Mouse (Mus musculus): Measurements from ENCODE around the gene Gramd1c.

Gramd1c gene

GRCm38 (mm10) chr16:44063025-44063894 lies at the start of gene Gramd1c:
Gene Gramd1c, minus strand, starts transcription at chr16:44063345.
- peak; percentile 88 for ATAC-seq (ENCODE audit: low TSS enrichment)

GRCm38 (mm10) chr16:44109002-44109401 lies 45.9 kb upstream of the Gramd1c start:
- peak; percentile 50; the same call in 1 of the 2 replicates for ATAC-seq (ENCODE audit: low TSS enrichment)

GRCm38 (mm10) chr16:44105211-44105610 lies 42.1 kb upstream of the Gramd1c start:
- no peak for ATAC-seq (ENCODE audit: low TSS enrichment)

- no peak for ATAC-seq (ENCODE audit: low TSS enrichment)
These were observed 40.9 kb upstream of the Gramd1c start for GRCm38 (mm10) chr16:44103806-44104766.

GRCm38 (mm10) chr16:44102925-44103324 lies 39.8 kb upstream of the Gramd1c start:
- no peak for ATAC-seq (ENCODE audit: low TSS enrichment)

- no peak for ATAC-seq (ENCODE audit: low TSS enrichment)
These were observed 38.1 kb upstream of the Gramd1c start for GRCm38 (mm10) chr16:44101181-44101710.

- ATAC-seq (ENCODE audit: low TSS enrichment), result no peak
These were observed 36.2 kb upstream of the Gramd1c start for GRCm38 (mm10) chr16:44099377-44099776.

GRCm38 (mm10) chr16:44087650-44088049 lies 24.5 kb upstream of the Gramd1c start:
- ATAC-seq (ENCODE audit: low TSS enrichment), result no peak

- ATAC-seq (ENCODE audit: low TSS enrichment), result no peak
These were observed 1.8 kb downstream of the Gramd1c start for GRCm38 (mm10) chr16:44061341-44061740.

GRCm38 (mm10) chr16:44060604-44061286 lies 2.4 kb downstream of the Gramd1c start:
- ATAC-seq (ENCODE audit: low TSS enrichment), result no peak

- ATAC-seq (ENCODE audit: low TSS enrichment), result peak; percentile 78
These were observed 4.4 kb downstream of the Gramd1c start for GRCm38 (mm10) chr16:44058745-44059144.

GRCm38 (mm10) chr16:44055766-44056165 lies 7.4 kb downstream of the Gramd1c start:
- ATAC-seq (ENCODE audit: low TSS enrichment), result no peak

- ATAC-seq (ENCODE audit: low TSS enrichment), result no peak
These were observed 9.9 kb downstream of the Gramd1c start for GRCm38 (mm10) chr16:44053265-44053664.

GRCm38 (mm10) chr16:44052390-44052789 lies 10.8 kb downstream of the Gramd1c start:
- ATAC-seq (ENCODE audit: low TSS enrichment), result no peak

GRCm38 (mm10) chr16:44050139-44050538 lies 13.0 kb downstream of the Gramd1c start:
- ATAC-seq (ENCODE audit: low TSS enrichment), result no peak

- ATAC-seq (ENCODE audit: low TSS enrichment), result no peak
These were observed 24.0 kb downstream of the Gramd1c start for GRCm38 (mm10) chr16:44039112-44039511.

- ATAC-seq (ENCODE audit: low TSS enrichment), result no peak
These were observed 27.9 kb downstream of the Gramd1c start for GRCm38 (mm10) chr16:44035221-44035620.

GRCm38 (mm10) chr16:44033365-44033764 lies 29.8 kb downstream of the Gramd1c start:
- no peak for ATAC-seq (ENCODE audit: low TSS enrichment)

- ATAC-seq (ENCODE audit: low TSS enrichment), result no peak
These were observed 33.9 kb downstream of the Gramd1c start for GRCm38 (mm10) chr16:44029273-44029672.

- ATAC-seq (ENCODE audit: low TSS enrichment), result no peak
These were observed 36.3 kb downstream of the Gramd1c start for GRCm38 (mm10) chr16:44026822-44027221.

GRCm38 (mm10) chr16:44026210-44026609 lies 36.9 kb downstream of the Gramd1c start:
- no peak for ATAC-seq (ENCODE audit: low TSS enrichment)
